Mouse (Mus musculus) limb, embryonic 11.5 days (tissue): ENCODE results near the gene Fcho1. TPM values are rescaled to one million over a fixed set of nuclear protein-coding genes. Genes with fewer than 3 reads are reported as not detected.
A peak's percentile ranks its signal among the peaks of the same experiment; 100 is the strongest.
"Not testable (repeated sequence)": the region's sequence is repeated elsewhere in the genome, so short reads cannot be mapped to it uniquely, and the experiment has no call there.

Source experiments
- ATAC-seq: fragments of 200-750 bp; cut with Nextera tagmentation; 2 replicates; pipeline ENCODE4 v1.8.0; 2017; ENCODE audit warnings: low read depth; ENCODE audit not compliant: insufficient number of reproducible peaks, low FRiP score, low TSS enrichment
- DNase-seq: peaks from one replicate; pipeline ENCODE4 v3.0.0-alpha.2; 2015; ENCODE audit warnings: low spot score
- H3K27ac ChIP-seq: fragments of 300-500 bp; sonication (generic); replicated peaks from 2 replicates; pipeline ENCODE4 v1.5.1; 2014; ENCODE audit warnings: low read depth, mild to moderate bottlenecking, low read length
- H3K27me3 ChIP-seq: fragments of 300-500 bp; sonication (generic); 2 replicates; pipeline ENCODE4 v1.6.1; 2014; ENCODE audit warnings: mild to moderate bottlenecking, low read length, mixed read lengths; ENCODE audit not compliant: control insufficient read depth, insufficient read depth
- H3K36me3 ChIP-seq: fragments of 300-500 bp; sonication (generic); 2 replicates; pipeline ENCODE4 v1.6.1; 2014; ENCODE audit warnings: mild to moderate bottlenecking, low read length, moderate library complexity, mixed read lengths; ENCODE audit not compliant: control insufficient read depth, insufficient read depth
- H3K4me1 ChIP-seq: fragments of 300-500 bp; sonication (generic); 2 replicates; pipeline ENCODE4 v1.6.1; 2014; ENCODE audit warnings: low read length, mixed read lengths; ENCODE audit not compliant: control insufficient read depth, insufficient read depth
- H3K4me2 ChIP-seq: fragments of 300-500 bp; sonication (generic); 2 replicates; pipeline ENCODE4 v1.6.1; 2014; ENCODE audit warnings: low read depth, mild to moderate bottlenecking, moderate library complexity; ENCODE audit not compliant: severe bottlenecking
- H3K4me3 ChIP-seq: fragments of 300-500 bp; sonication (generic); 2 replicates; pipeline ENCODE4 v1.5.1; 2014; ENCODE audit warnings: low read depth, low read length
- H3K9ac ChIP-seq: fragments of 300-500 bp; sonication (generic); 2 replicates; pipeline ENCODE4 v1.6.1; 2014; ENCODE audit warnings: mild to moderate bottlenecking, low read length
- H3K9me3 ChIP-seq: fragments of 300-500 bp; sonication (generic); 2 replicates; pipeline ENCODE4 v1.6.1; 2016; ENCODE audit warnings: low read length; ENCODE audit not compliant: control insufficient read depth
- WGBS: fragments of 180-500 bp; shearing (Covaris S2); extraction: QIAGEN DNeasy Blood & Tissue Kit; methylation state at CpG from one replicate; pipeline ENCODE4 v1.1.7; 2014; 5-methylcytosine and 5-hydroxymethylcytosine counted together
- polyA plus RNA-seq: library from polyadenylated mRNA; unstranded; fragments of >200 nt; fragmentation: Nextera tagmentation; extraction: Ambion mirVana; gene quantifications from 2 replicates; pipeline ENCODE4 v1.2.1, GENCODE M21; 2014

Gene Fcho1
- polyA plus RNA-seq, 1 experiment from 2014 or later: 3.4 TPM

DNA sequence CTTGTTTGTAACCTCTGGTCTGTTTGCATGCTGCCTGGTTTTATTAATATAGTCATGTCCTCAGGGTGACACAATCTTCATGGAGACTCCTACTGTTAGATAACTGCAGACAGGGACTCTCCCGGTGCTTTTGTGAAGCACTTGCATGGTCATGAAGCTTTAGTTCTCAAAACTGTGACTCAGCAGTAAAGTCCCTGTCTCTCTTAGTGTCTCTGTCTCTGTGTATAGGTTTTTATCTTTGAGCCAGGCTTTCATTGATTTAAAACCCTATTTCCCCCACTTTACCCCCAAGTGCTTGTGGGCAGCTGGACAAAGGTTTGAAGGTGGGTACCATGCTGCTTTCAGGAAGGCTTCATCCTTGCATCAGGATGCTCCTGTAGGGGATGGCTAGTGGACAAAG, 19.8 kb upstream of the Fcho1 start:
- Histone ChIP-seq H3K9ac (no peak overlapping the region), H3K4me1 (no peaks in the 10 kb centered on the region), H3K36me3 (no peaks in the 10 kb centered on the region), H3K27ac (no peak overlapping the region), H3K27me3 (peaks cover 4% of the 10 kb centered on the region; the same call in 1 of the 2 replicates), H3K9me3 (no peaks in the 10 kb centered on the region; the same call in 1 of the 2 replicates), H3K4me3 (no peak overlapping the region), H3K4me2 (no peak overlapping the region)
- no peak for ATAC-seq
- 87% methylated on average over 1 of the region's 1 CpGs for WGBS
- DNase-seq: peak; percentile 4

GRCm38 (mm10) chr8:71742783-71743182, 17.3 kb upstream of the Fcho1 start:
- H3K9ac ChIP-seq: no peak overlapping the region
- no peak for DNase-seq
- no peak overlapping the region for H3K4me2 ChIP-seq
- no peak overlapping the region for H3K27ac ChIP-seq
- no peak for ATAC-seq
- 62% methylated on average over 2 of the region's 2 CpGs for WGBS
- H3K4me3 ChIP-seq: no peak overlapping the region
- no peaks in the 10 kb centered on the region for H3K36me3 ChIP-seq
- H3K4me1 ChIP-seq: no peaks in the 10 kb centered on the region
- H3K27me3 ChIP-seq: peaks cover 4% of the 10 kb centered on the region; the same call in 1 of the 2 replicates
- H3K9me3 ChIP-seq: no peaks in the 10 kb centered on the region

- Histone ChIP-seq H3K27ac (no peak overlapping the region), H3K4me3 (no peak overlapping the region), H3K9me3 (no peaks in the 10 kb centered on the region), H3K27me3 (peaks cover 4% of the 10 kb centered on the region; the same call in 1 of the 2 replicates), H3K9ac (no peak overlapping the region), H3K36me3 (no peaks in the 10 kb centered on the region), H3K4me1 (no peaks in the 10 kb centered on the region), H3K4me2 (peak overlapping the region; percentile 32)
- WGBS: 7% methylated on average over 19 of the region's 19 CpGs
- ATAC-seq (peak; percentile 56; the same call in 1 of the 2 replicates), DNase-seq (no peak)
Observed at GRCm38 (mm10) chr8:71741687-71742114, 16.2 kb upstream of the Fcho1 start.

DNA sequence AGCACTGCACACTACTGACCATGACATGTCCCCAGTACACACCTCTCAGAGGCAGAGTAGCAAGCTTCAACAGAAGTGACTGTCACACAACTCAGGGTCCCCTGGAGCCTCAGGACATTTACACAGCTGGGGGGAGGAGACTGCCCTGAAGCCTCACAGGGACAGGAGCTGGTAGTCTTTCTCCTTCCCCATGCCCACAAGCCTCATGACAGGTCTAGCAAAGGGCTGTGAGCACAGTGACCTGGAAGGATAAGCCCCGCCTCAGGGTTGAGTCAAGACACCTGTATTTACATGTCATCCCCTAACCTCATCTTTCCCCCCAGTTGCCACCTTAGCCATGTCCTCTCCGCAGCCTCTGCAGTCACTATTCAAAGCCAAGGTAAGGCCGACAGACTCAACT, 15.7 kb upstream of the Fcho1 start:
- H3K4me3 ChIP-seq: no peak overlapping the region
- no peak overlapping the region for H3K27ac ChIP-seq
- no peak overlapping the region for H3K9ac ChIP-seq
- ATAC-seq: no peak
- no peak for DNase-seq
- WGBS: 40% methylated on average over 3 of the region's 3 CpGs
- H3K4me1 ChIP-seq: no peaks in the 10 kb centered on the region
- H3K4me2 ChIP-seq: peak overlapping the region; percentile 32; the same call in 1 of the 2 replicates
- no peaks in the 10 kb centered on the region for H3K36me3 ChIP-seq
- no peaks in the 10 kb centered on the region for H3K9me3 ChIP-seq
- peaks cover 4% of the 10 kb centered on the region; the same call in 1 of the 2 replicates for H3K27me3 ChIP-seq

DNA sequence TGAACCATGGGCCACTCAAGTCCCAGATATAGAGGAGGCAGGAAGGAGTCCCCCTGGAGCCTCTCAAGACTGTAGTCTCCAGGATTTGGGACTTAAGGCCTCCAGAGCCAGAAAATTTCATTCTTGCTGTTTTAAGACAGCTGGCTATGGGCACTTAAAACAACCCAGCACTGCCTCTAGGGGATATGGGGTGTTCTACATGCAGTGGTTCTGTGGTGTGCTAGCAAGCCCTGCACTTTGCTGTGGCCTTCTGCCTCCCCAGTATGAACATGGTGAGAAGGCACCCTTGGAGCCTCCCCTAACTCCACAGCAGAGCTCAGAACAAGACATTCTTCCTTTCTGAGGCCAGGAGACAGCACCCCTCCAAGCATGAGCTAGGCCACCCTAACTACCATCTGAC, 12.8 kb upstream of the Fcho1 start:
- H3K9ac ChIP-seq, H3K36me3 ChIP-seq, H3K4me2 ChIP-seq, DNase-seq, H3K4me1 ChIP-seq, H3K4me3 ChIP-seq, H3K27ac ChIP-seq, H3K27me3 ChIP-seq, H3K9me3 ChIP-seq, ATAC-seq: not testable (repeated sequence)

GRCm38 (mm10) chr8:71731652-71732230, 6.2 kb upstream of the Fcho1 start:
- H3K4me3 ChIP-seq: no peak overlapping the region
- 0 out of 2 replicates have a peak, but pooled peaks cover 7% of the 10 kb centered on the region for H3K27me3 ChIP-seq
- no peaks in the 10 kb centered on the region for H3K4me1 ChIP-seq
- H3K27ac ChIP-seq: no peak overlapping the region
- H3K36me3 ChIP-seq: no peaks in the 10 kb centered on the region
- peak; percentile 61 for DNase-seq
- H3K9ac ChIP-seq: no peak overlapping the region
- WGBS: 58% methylated on average over 3 of the region's 3 CpGs
- no peak for ATAC-seq
- no peak overlapping the region for H3K4me2 ChIP-seq
- H3K9me3 ChIP-seq: no peaks in the 10 kb centered on the region

- DNase-seq (no peak), ATAC-seq (no peak)
- Histone ChIP-seq H3K4me3 (no peak overlapping the region), H3K27me3 (peaks cover 27% of the 10 kb centered on the region), H3K4me2 (peak overlapping the region; percentile 51), H3K36me3 (no peaks in the 10 kb centered on the region), H3K9ac (no peak overlapping the region), H3K27ac (no peak overlapping the region), H3K4me1 (no peaks in the 10 kb centered on the region), H3K9me3 (no peaks in the 10 kb centered on the region)
- WGBS: 8% methylated on average over 16 of the region's 16 CpGs
Observed at GRCm38 (mm10) chr8:71728826-71729620, 3.5 kb upstream of the Fcho1 start.

- H3K27me3 ChIP-seq: peaks cover 27% of the 10 kb centered on the region
- 5% methylated on average over 20 of the region's 21 CpGs for WGBS
Observed at GRCm38 (mm10) chr8:71728240-71728785, 2.8 kb upstream of the Fcho1 start.

More at GRCm38 (mm10) chr8:71728240-71728785, 2.8 kb upstream of the Fcho1 start:
- H3K4me2 ChIP-seq: peak overlapping the region; percentile 51
- no peak for DNase-seq
- H3K4me1 ChIP-seq: no peaks in the 10 kb centered on the region
- H3K4me3 ChIP-seq: no peak overlapping the region
- no peaks in the 10 kb centered on the region for H3K36me3 ChIP-seq
- no peak overlapping the region for H3K27ac ChIP-seq
- H3K9me3 ChIP-seq: no peaks in the 10 kb centered on the region
- no peak overlapping the region for H3K9ac ChIP-seq
- ATAC-seq: peak; percentile 14; the same call in 1 of the 2 replicates
